Mouse (Mus musculus) B cell, adult 67 days (primary cell): ENCODE data around the gene Adck1. TPM values are rescaled to one million over a fixed set of nuclear protein-coding genes. Genes with fewer than 3 reads are reported as not detected.

ENCODE experiments used
- total RNA-seq, 2 experiments: library from RNA; stranded (reverse); gene quantifications; 4 replicates each; pipeline ENCODE4 v1.2.4; 2023

Gene Adck1
- total RNA-seq, result 10 to 100 TPM; 16.9 to 17.3 TPM

GRCm38 (mm10) chr12:88360441-88361119 lies at the start of gene Adck1:
Gene Adck1, plus strand, starts transcription at chr12:88360554.

DNA sequence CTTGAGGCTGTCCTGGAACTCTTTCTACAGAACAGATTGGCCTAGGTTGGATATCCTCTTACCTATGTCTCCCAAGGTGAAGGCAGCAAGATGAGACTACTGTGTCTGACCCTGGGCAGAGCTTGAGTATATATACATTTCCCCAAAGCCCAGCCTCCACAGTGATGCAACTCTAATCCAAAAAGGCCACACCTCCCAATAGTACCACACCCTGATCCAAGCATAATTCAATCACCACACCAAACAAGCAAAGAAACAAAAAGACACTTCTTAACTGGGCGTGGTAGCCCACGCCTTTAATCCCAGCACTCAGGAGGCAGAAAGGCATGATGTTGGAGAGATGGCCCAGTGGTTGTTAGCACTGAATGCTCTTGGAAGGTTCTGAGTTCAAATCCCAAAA lies 36.4 kb upstream of the Adck1 start, which contains the start of gene Gm5039:
Gene Gm5039 (minus strand): TSS at position 101 of the 400 bp plus-strand sequence.

Other genes with a start within 250 kb of the Adck1 start
- gene Gm10436, start 178.4 kb upstream of the Adck1 start, total RNA-seq, result not detected
- gene Gm8332, start 110.5 kb upstream of the Adck1 start, total RNA-seq, result not detected
- gene Gm5662, start 86.1 kb upstream of the Adck1 start, total RNA-seq, result not detected
- gene Gm5039, start 36.5 kb upstream of the Adck1 start, total RNA-seq, result not detected